Mouse (Mus musculus): ENCODE data around the gene Nhp2. TPM values are rescaled to one million over a fixed set of nuclear protein-coding genes. Genes with fewer than 3 reads are reported as not detected.
"Not testable (repeated sequence)": the region's sequence is repeated elsewhere in the genome, so short reads cannot be mapped to it uniquely, and the experiment has no call there.

The Nhp2 gene
- total and polyA plus RNA-seq, 2 experiments from 2014 or later, result 60.3 to 88.4 TPM

GRCm38 (mm10) chr11:51609266-51609909, 10.1 kb upstream of the Nhp2 start:
- DNase-seq (ENCODE audit: low spot score), result no peak
- 86% methylated on average over 3 of the region's 3 CpGs for WGBS
- Histone ChIP-seq H3K4me3 (ENCODE audit: low read depth, low read length) (no peak overlapping the region), H3K27ac (ENCODE audit: low read depth, low read length) (no peak overlapping the region), H3K9ac (replicated peaks; ENCODE audit: low read length, poor library complexity, severe bottlenecking) (no peak overlapping the region), H3K4me1 (ENCODE audit: insufficient read depth, low read length) (0 out of 2 replicates have a peak, but pooled peaks cover 4% of the 10 kb centered on the region), H3K36me3 (ENCODE audit: insufficient read depth, low read length) (no peaks in the 10 kb centered on the region), H3K27me3 (ENCODE audit: insufficient read depth, low read length) (no peaks in the 10 kb centered on the region), H3K4me2 (ENCODE audit: low read depth, low read length, poor library complexity, severe bottlenecking) (no peak overlapping the region), H3K9me3 (ENCODE audit: low read length) (no peaks in the 10 kb centered on the region)
- no peak for ATAC-seq (ENCODE audit: low FRiP score)
- TF ChIP-seq CTCF (IDR thresholded peaks at IDR 0.05), result no peak

GRCm38 (mm10) chr11:51609940-51610339, 9.6 kb upstream of the Nhp2 start:
- H3K4me3 ChIP-seq (ENCODE audit: low read depth, low read length); H3K4me2 ChIP-seq (ENCODE audit: low read depth, low read length, poor library complexity, severe bottlenecking); DNase-seq (ENCODE audit: low spot score); H3K36me3 ChIP-seq (ENCODE audit: insufficient read depth, low read length); ATAC-seq (ENCODE audit: low FRiP score); H3K4me1 ChIP-seq (ENCODE audit: insufficient read depth, low read length); H3K9me3 ChIP-seq (ENCODE audit: low read length); H3K27me3 ChIP-seq (ENCODE audit: insufficient read depth, low read length); H3K9ac ChIP-seq (replicated peaks; ENCODE audit: low read length, poor library complexity, severe bottlenecking); H3K27ac ChIP-seq (ENCODE audit: low read depth, low read length): not testable (repeated sequence)
- WGBS, result 87% methylated on average over 5 of the region's 5 CpGs

DNA sequence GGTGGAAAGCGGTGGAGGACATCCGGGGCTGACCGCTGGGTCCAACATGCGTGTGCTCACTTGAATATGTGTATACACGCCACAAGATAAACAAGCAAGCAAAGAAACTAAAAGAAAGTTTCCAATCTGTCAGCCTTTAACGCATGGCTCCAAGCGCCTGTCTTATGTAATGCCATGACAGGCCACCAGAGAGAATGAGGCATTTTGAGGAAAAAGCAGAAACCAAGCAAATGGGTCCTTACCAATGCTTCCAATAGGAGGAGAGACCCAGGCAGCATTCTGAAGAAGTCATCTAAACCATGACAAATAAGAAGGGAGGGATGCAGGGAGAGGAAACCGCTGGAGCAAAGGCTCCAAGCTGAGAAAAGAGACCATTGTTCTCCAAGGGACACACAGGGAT, 5.3 kb upstream of the Nhp2 start:
- 78% methylated on average over 8 of the region's 8 CpGs for WGBS
- Histone ChIP-seq H3K4me2 (ENCODE audit: low read depth, low read length, poor library complexity, severe bottlenecking) (no peak overlapping the region), H3K9ac (replicated peaks; ENCODE audit: low read length, poor library complexity, severe bottlenecking) (no peak overlapping the region), H3K9me3 (ENCODE audit: low read length) (no peaks in the 10 kb centered on the region), H3K36me3 (ENCODE audit: insufficient read depth, low read length) (no peaks in the 10 kb centered on the region), H3K27ac (ENCODE audit: low read depth, low read length) (no peak overlapping the region), H3K27me3 (ENCODE audit: insufficient read depth, low read length) (no peaks in the 10 kb centered on the region), H3K4me3 (ENCODE audit: low read depth, low read length) (no peak overlapping the region), H3K4me1 (ENCODE audit: insufficient read depth, low read length) (0 out of 2 replicates have a peak, but pooled peaks cover 3% of the 10 kb centered on the region)
- no peak for ATAC-seq (ENCODE audit: low FRiP score)
- DNase-seq (ENCODE audit: low spot score), result no peak
- no peak; the same call in 1 of the 2 replicates for TF ChIP-seq CTCF (IDR thresholded peaks at IDR 0.05)

DNA sequence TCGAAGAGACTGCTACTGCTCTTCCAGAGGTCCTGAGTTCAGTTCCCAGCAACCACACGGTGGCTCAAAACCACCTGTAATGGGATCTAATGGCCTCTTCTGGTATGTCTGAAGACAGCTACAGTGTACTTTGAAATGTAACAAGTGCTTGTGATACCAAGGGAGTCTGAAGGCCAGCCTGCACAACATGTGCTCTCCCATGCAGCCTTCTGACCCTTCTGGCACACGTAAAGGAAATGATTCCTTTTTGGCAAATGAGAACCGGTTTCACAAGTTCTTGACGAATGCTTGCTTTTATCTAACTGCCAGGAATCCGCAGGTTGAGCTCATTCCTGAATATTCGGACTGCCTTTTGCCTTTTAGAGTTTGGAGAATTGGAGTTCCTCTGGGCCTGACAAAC, 4.4 kb upstream of the Nhp2 start:
- peak overlapping the region; percentile 36 for H3K9ac ChIP-seq (replicated peaks; ENCODE audit: low read length, poor library complexity, severe bottlenecking)
- H3K9me3 ChIP-seq (ENCODE audit: low read length), result no peaks in the 10 kb centered on the region
- H3K4me3 ChIP-seq (ENCODE audit: low read depth, low read length), result peak overlapping the region; percentile 32
- H3K4me2 ChIP-seq (ENCODE audit: low read depth, low read length, poor library complexity, severe bottlenecking), result peak overlapping the region; percentile 61
- H3K27ac ChIP-seq (ENCODE audit: low read depth, low read length), result 0 out of 2 replicates have a peak overlapping the region, but pooled peaks have one; percentile 43
- H3K27me3 ChIP-seq (ENCODE audit: insufficient read depth, low read length), result no peaks in the 10 kb centered on the region
- H3K4me1 ChIP-seq (ENCODE audit: insufficient read depth, low read length), result 0 out of 2 replicates have a peak, but pooled peaks cover 3% of the 10 kb centered on the region
- ATAC-seq (ENCODE audit: low FRiP score), result no peak
- TF ChIP-seq CTCF (IDR thresholded peaks at IDR 0.05), result no peak
- H3K36me3 ChIP-seq (ENCODE audit: insufficient read depth, low read length), result no peaks in the 10 kb centered on the region
- DNase-seq (ENCODE audit: low spot score), result no peak
- 51% methylated on average over 7 of the region's 7 CpGs for WGBS

- peak overlapping the region; percentile 61 for H3K4me2 ChIP-seq (ENCODE audit: low read depth, low read length, poor library complexity, severe bottlenecking)
- 0 out of 2 replicates have a peak overlapping the region, but pooled peaks have one; percentile 43 for H3K27ac ChIP-seq (ENCODE audit: low read depth, low read length)
- H3K4me3 ChIP-seq (ENCODE audit: low read depth, low read length), result peak overlapping the region; percentile 32
- 6% methylated on average over 14 of the region's 14 CpGs for WGBS
- ATAC-seq (ENCODE audit: low FRiP score) (no peak), DNase-seq (ENCODE audit: low spot score) (peak; percentile 63)
- H3K36me3 ChIP-seq (ENCODE audit: insufficient read depth, low read length), result no peaks in the 10 kb centered on the region
- H3K9ac ChIP-seq (replicated peaks; ENCODE audit: low read length, poor library complexity, severe bottlenecking), result peak overlapping the region; percentile 36
- H3K9me3 ChIP-seq (ENCODE audit: low read length), result no peaks in the 10 kb centered on the region
- no peak for TF ChIP-seq CTCF (IDR thresholded peaks at IDR 0.05)
- no peaks in the 10 kb centered on the region for H3K27me3 ChIP-seq (ENCODE audit: insufficient read depth, low read length)
- 0 out of 2 replicates have a peak, but pooled peaks cover 3% of the 10 kb centered on the region for H3K4me1 ChIP-seq (ENCODE audit: insufficient read depth, low read length)
Observed at GRCm38 (mm10) chr11:51615601-51616000, 3.9 kb upstream of the Nhp2 start.

DNA sequence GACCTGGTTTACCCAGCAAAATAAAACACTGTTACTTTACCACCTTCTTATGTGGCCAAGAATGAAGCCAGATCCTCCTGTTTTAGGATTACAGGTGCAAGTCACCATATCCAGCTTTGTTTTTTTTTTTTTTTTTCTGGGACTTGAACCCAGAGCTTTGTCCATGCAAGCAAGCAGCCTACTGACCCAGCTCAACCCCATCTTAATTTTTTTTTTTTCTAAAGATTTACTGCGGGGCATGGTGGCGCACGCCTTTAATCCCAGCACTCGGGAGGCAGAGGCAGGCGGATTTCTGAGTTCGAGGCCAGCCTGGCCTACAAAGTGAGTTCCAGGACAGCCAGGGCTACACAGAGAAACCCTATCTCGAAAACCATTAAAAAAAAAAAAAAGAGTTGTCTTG, 3.4 kb upstream of the Nhp2 start:
- Histone ChIP-seq H3K4me3 (ENCODE audit: low read depth, low read length) (peak overlapping the region; percentile 32; the same call in 1 of the 2 replicates), H3K4me2 (ENCODE audit: low read depth, low read length, poor library complexity, severe bottlenecking) (peak overlapping the region; percentile 61)
- DNase-seq (ENCODE audit: low spot score); ATAC-seq (ENCODE audit: low FRiP score); H3K9me3 ChIP-seq (ENCODE audit: low read length); H3K36me3 ChIP-seq (ENCODE audit: insufficient read depth, low read length); H3K27ac ChIP-seq (ENCODE audit: low read depth, low read length); H3K9ac ChIP-seq (replicated peaks; ENCODE audit: low read length, poor library complexity, severe bottlenecking); H3K4me1 ChIP-seq (ENCODE audit: insufficient read depth, low read length); H3K27me3 ChIP-seq (ENCODE audit: insufficient read depth, low read length): not testable (repeated sequence)
- WGBS, result 92% methylated on average over 7 of the region's 7 CpGs

Measured in midbrain, postnatal 0 days (tissue).